Mouse (Mus musculus): ENCODE results near the gene Tlcd1. TPM values are rescaled to one million over a fixed set of nuclear protein-coding genes. Genes with fewer than 3 reads are reported as not detected.
A peak's percentile ranks its signal among the peaks of the same experiment; 100 is the strongest.

Tlcd1 gene
- total RNA-seq, 2 experiments from 2014 or later: 24.4 to 27.7 TPM

GRCm38 (mm10) chr11:78189234-78190040, 12.9 kb downstream of the Tlcd1 start:
- intact Hi-C loops (cut with DNase I): no loop called here
- Histone ChIP-seq H3K4me3 (peak overlapping the region; percentile 76), H3K27ac (peak overlapping the region; percentile 94)
- TF ChIP-seq CTCF (IDR thresholded peaks at IDR 0.05): no peak
- peak; percentile 62 to 74 for DNase-seq (ENCODE audit: extremely low spot score in 1 of 2, low spot score in 2 of 2)

GRCm38 (mm10) chr11:78190041-78190440, 13.5 kb downstream of the Tlcd1 start:
- intact Hi-C loops (cut with DNase I): no loop called here
- Histone ChIP-seq H3K4me3 (peak overlapping the region; percentile 76; the same call in 1 of the 2 replicates), H3K27ac (peak overlapping the region; percentile 94; the same call in 1 of the 2 replicates)
- DNase-seq (ENCODE audit: extremely low spot score in 1 of 2, low spot score in 2 of 2): no peak
- no peak for TF ChIP-seq CTCF (IDR thresholded peaks at IDR 0.05)

DNA sequence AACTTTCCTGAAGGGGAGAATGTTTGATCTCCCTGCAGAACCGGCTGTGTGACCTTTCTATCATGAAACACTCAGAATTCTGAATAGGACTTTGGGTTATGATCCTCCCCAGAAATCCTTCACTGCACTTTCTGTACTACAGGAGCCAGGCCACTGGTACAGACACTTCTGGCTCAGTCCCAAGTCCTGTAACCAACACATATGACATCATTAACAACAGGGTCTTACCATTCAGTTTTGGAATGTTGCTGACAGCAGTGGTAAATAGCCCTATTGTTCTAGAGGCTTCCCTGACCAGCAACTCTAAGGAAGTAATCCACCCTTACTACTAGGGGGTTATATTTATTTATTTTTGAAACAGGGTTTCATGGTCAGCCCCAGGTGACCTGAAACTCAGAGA, 16.6 kb downstream of the Tlcd1 start, which contains the start of gene Proca1:
Gene Proca1, plus strand, starts transcription at position 280 of the 400 bp plus-strand sequence.
- Histone ChIP-seq H3K27ac (no peak within 1 kb of the TSS), H3K4me3 (no peak within 1 kb of the TSS)
- DNase-seq (ENCODE audit: extremely low spot score in 1 of 2, low spot score in 2 of 2): no peak
- no peak for TF ChIP-seq CTCF (IDR thresholded peaks at IDR 0.05)
- intact Hi-C loops (cut with DNase I): no loop called here

- intact Hi-C loops (cut with DNase I): no loop called here
- DNase-seq (ENCODE audit: extremely low spot score in 1 of 2, low spot score in 2 of 2): no peak
- Histone ChIP-seq H3K4me3 (peak overlapping the region; percentile 41), H3K27ac (no peak overlapping the region)
- no peak for TF ChIP-seq CTCF (IDR thresholded peaks at IDR 0.05)
Observed at GRCm38 (mm10) chr11:78194411-78195100, 18.0 kb downstream of the Tlcd1 start.

GRCm38 (mm10) chr11:78195101-78195863, 18.8 kb downstream of the Tlcd1 start:
- Histone ChIP-seq H3K4me3 (peak overlapping the region; percentile 41), H3K27ac (no peak overlapping the region)
- no peak for DNase-seq (ENCODE audit: extremely low spot score in 1 of 2, low spot score in 2 of 2)
- intact Hi-C loops (cut with DNase I): no loop called here
- no peak for TF ChIP-seq CTCF (IDR thresholded peaks at IDR 0.05)

- no peak overlapping the region for H3K4me3 ChIP-seq
- DNase-seq (ENCODE audit: extremely low spot score in 1 of 2, low spot score in 2 of 2): no peak
- no peak for TF ChIP-seq CTCF (IDR thresholded peaks at IDR 0.05)
- H3K27ac ChIP-seq: no peak overlapping the region
- intact Hi-C loops (cut with DNase I): no loop called here
Observed at GRCm38 (mm10) chr11:78202372-78202771, 25.9 kb downstream of the Tlcd1 start.

DNA sequence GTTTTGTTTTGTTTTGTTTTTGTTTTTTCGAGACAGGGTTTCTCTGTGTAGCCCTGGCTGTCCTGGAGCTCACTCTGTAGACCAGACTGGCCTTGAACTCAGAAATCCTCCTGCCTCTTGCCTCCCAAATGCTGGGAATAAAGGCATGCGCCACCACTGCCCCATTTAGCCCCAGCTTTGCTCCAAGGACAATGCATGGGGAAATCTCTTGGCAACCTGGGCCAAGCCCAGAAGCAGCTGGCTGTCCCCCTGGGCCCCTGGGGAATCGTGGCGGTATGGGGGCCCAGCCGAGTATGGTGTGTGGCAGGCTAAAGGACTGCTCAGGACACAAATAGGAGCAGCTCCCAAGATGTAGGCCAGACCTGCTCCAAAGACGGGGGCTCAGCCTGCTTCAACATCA, 27.8 kb downstream of the Tlcd1 start:
- Histone ChIP-seq H3K27ac (no peak overlapping the region), H3K4me3 (no peak overlapping the region)
- no peak for DNase-seq (ENCODE audit: extremely low spot score in 1 of 2, low spot score in 2 of 2)
- TF ChIP-seq CTCF (IDR thresholded peaks at IDR 0.05): no peak
- intact Hi-C loops (cut with DNase I): no loop called here

DNA sequence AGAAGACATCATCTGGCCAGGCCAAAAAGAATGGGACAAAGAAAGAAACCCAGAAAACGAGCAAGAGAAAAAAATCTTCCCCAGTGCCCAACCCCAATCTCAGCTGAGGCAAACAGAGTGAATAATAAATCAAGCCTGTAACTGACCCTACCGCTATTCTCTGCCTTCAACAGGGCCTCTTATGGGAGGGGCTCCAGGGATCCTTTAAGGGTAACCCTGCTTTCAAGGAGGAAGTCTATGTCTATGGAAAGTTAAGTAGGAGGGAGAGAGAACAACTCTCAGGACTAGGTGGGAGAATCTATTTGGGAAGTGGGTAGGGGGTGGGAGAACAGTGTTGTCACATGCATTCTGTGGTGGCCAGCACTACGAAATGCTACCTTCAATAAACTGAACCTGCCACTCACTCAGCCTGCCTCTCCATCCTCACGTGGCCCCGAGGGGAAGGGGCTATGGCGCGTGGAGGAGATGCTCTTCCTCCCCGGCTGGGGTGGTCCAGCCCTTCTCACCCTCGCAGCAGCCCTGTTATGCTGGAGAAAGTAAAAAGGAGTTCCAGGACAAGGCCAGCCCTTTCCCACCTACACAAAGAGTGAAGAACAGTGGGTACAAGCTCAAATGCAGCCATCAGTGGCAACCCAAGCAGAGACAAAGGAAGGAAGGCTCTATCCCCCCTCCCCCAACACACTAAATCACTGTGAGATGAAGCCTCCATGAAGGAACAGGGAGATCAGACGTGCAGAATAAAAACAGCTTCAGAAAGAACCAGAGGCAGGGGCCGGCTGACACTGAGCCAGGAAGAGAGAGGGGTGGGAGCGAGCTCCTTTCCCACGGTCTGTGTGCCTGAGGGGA, 29.1 kb downstream of the Tlcd1 start:
- no peak for TF ChIP-seq CTCF (IDR thresholded peaks at IDR 0.05)
- intact Hi-C loops (cut with DNase I): no loop called here
- H3K27ac ChIP-seq: peak overlapping the region; percentile 44
- no peak overlapping the region for H3K4me3 ChIP-seq
- no peak for DNase-seq (ENCODE audit: extremely low spot score in 1 of 2, low spot score in 2 of 2)

- DNase-seq (ENCODE audit: extremely low spot score in 1 of 2, low spot score in 2 of 2): no peak
- intact Hi-C loops (cut with DNase I): no loop called here
- no peak for TF ChIP-seq CTCF (IDR thresholded peaks at IDR 0.05)
- Histone ChIP-seq H3K27ac (no peak overlapping the region), H3K4me3 (no peak overlapping the region)
Observed at GRCm38 (mm10) chr11:78207190-78207589, 30.7 kb downstream of the Tlcd1 start.

- intact Hi-C loops (cut with DNase I): no loop called here
- Histone ChIP-seq H3K27ac (no peak overlapping the region), H3K4me3 (no peak overlapping the region)
- no peak for TF ChIP-seq CTCF (IDR thresholded peaks at IDR 0.05)
- no peak for DNase-seq (ENCODE audit: extremely low spot score in 1 of 2, low spot score in 2 of 2)
Observed at GRCm38 (mm10) chr11:78209886-78210285, 33.4 kb downstream of the Tlcd1 start.

- intact Hi-C loops (cut with DNase I): no loop called here
- TF ChIP-seq CTCF (IDR thresholded peaks at IDR 0.05): no peak
- no peak for DNase-seq (ENCODE audit: extremely low spot score in 1 of 2, low spot score in 2 of 2)
- Histone ChIP-seq H3K27ac (no peak overlapping the region), H3K4me3 (no peak overlapping the region)
Observed at GRCm38 (mm10) chr11:78210615-78211014, 34.1 kb downstream of the Tlcd1 start.
